Mouse (Mus musculus): ENCODE measurements around the gene Etl4.

DNA sequence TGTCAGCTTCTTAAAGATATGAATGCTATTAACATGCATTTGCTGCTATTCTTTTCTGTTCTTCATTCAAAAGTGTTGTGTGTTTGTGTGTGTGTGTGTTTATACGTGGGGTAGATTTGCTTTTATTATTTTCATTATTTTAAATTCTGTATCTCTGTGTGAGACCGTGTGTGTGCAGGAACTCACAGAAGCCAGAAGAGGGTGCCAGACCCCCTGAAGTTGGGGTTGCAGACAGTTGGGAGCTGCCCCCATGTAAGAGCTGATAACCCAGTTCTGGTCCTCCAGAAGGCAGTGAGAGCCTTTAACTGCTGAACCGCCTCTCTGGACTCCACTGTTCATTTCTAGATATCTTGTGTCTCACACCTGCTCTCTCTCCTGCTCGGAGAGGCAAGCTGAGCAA, 505.3 kb downstream of the Etl4 start:
- TF ChIP-seq TAL1 (IDR thresholded peaks at IDR 0.05; ENCODE audit: low read length): no peak
- no peak for TF ChIP-seq GATA1 (IDR thresholded peaks at IDR 0.05; ENCODE audit: low read length)

Data from erythroblast, embryonic 14.5 days (primary cell).